Mouse (Mus musculus): ENCODE measurements at regions not wholly inside any gene's neighbourhood (a gene's known extent, or its start where the extent isn't known, plus 50 kb on each side); places are given as distances from the start of the nearest gene placed in this dataset.
"Not testable (repeated sequence)": the region's sequence is repeated elsewhere in the genome, so short reads cannot be mapped to it uniquely, and the experiment has no call there.

DNA sequence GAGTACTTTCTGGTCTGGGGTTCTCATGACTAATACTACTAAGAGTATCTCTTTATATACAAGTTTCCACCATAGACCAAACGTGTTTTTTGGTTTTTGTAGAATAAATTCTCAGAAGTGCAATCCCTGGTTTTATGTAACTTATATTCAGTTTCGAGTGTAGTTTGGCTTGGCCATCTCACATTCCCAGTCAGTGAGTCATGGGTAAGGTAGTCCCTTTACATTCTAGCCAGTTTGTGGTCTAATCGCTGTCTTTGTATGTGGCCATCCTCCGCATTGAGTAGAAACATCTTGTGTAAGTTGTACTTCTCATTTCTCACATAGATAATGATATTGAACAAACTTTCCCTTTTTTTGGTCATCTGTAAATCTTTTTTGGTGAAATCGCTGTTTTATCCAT is 88.3 kb downstream of the Anxa5 start:
- no peak overlapping the region for H3K27ac ChIP-seq
- H3K36me3 ChIP-seq: no peaks in the 10 kb centered on the region
- no peaks in the 10 kb centered on the region for H3K4me1 ChIP-seq (replicated peaks)
- no peak for ATAC-seq
- no peak overlapping the region for H3K9ac ChIP-seq (replicated peaks)
- no peaks in the 10 kb centered on the region; the same call in 1 of the 2 replicates for H3K9me3 ChIP-seq
- no peaks in the 10 kb centered on the region for H3K27me3 ChIP-seq
- no peak overlapping the region for H3K4me3 ChIP-seq (replicated peaks)
- 94% methylated on average over 5 of the region's 5 CpGs for WGBS
- H3K4me2 ChIP-seq (replicated peaks): no peak overlapping the region

DNA sequence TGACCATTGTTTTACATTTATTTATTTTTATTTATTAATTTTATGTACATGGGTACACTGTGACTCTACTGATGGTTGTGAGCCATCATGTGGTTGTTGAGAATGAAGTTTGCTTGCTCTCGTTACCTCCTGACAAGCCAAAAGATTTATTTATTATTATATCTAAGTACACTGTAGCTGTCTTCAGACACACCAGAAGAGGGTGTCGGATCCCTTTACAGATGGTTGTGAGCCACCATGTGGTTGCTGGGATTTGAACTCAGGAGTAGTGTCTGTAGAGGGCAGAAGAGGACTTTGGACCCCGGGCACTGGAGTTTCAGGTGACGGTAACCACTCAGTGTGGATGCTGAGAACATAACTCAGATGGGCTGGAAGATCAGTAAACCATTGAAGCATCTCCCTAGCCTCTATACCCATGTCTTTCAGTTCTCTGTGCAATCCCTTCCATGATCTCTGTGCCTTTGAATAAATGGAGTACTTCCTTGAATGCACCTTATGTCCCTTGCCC is 92.2 kb downstream of the Anxa5 start:
- no peak overlapping the region for H3K4me3 ChIP-seq (replicated peaks)
- no peak overlapping the region for H3K27ac ChIP-seq
- H3K9me3 ChIP-seq: no peaks in the 10 kb centered on the region; the same call in 1 of the 2 replicates
- H3K9ac ChIP-seq (replicated peaks): no peak overlapping the region
- H3K36me3 ChIP-seq: no peaks in the 10 kb centered on the region
- 94% methylated on average over 4 of the region's 4 CpGs for WGBS
- H3K27me3 ChIP-seq: no peaks in the 10 kb centered on the region
- H3K4me2 ChIP-seq (replicated peaks): no peak overlapping the region
- ATAC-seq: no peak
- no peaks in the 10 kb centered on the region for H3K4me1 ChIP-seq (replicated peaks)

DNA sequence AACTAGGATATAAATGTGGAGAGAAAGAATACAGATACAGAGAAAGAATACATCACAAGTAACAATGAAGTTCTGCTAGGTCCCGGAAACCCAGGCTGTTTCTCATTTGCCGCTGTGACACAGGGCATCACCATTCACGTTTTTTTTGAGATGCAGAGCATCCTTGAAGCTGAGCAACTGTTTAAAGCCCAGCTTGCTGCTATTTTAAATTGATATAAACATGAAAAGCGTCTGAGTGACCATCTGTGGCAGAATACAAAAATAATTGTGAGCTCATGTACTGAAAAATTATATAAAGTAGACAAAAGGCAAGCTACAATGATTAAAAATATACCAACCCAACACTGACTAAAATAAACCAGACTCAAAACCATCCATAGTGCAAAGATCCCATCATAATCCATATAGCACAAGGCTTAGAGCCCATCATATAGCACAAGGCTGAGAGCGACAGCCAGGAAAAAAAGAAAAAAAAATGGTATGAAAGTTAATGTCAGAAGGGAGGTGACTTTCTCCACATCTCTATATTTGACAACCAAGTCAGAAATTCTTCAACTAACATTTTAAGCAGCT is 94.0 kb downstream of the Anxa5 start:
- no peaks in the 10 kb centered on the region for H3K27me3 ChIP-seq
- no peaks in the 10 kb centered on the region for H3K36me3 ChIP-seq
- no peak overlapping the region for H3K27ac ChIP-seq
- H3K4me2 ChIP-seq (replicated peaks): no peak overlapping the region
- no peaks in the 10 kb centered on the region for H3K9me3 ChIP-seq
- no peaks in the 10 kb centered on the region for H3K4me1 ChIP-seq (replicated peaks)
- ATAC-seq: no peak
- no peak overlapping the region for H3K4me3 ChIP-seq (replicated peaks)
- H3K9ac ChIP-seq (replicated peaks): no peak overlapping the region
- 82% methylated on average over 5 of the region's 5 CpGs for WGBS

DNA sequence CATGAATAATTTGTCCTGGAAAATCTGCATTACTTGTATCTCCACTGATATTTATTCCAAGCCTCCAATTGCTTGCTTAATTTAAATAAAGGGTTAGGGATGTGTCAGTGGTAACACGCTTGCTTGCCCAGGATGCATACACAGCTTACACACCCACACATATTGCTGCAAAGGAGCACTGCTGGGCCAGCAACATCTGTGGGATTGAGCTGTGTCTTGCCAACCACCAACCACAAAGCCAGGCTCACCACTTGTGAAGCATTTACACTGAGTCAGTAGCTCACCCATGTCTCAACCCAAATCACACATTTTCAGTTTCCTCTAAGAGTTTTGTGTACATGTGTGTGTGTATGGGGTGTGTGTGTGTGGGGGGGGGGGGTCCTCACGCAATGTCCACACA is 100.0 kb downstream of the Anxa5 start:
- H3K9ac ChIP-seq (replicated peaks): no peak overlapping the region
- ATAC-seq: no peak
- 74% methylated on average over 2 of the region's 2 CpGs for WGBS
- H3K4me1 ChIP-seq (replicated peaks): no peaks in the 10 kb centered on the region
- no peak overlapping the region for H3K4me2 ChIP-seq (replicated peaks)
- no peaks in the 10 kb centered on the region for H3K9me3 ChIP-seq
- no peaks in the 10 kb centered on the region for H3K27me3 ChIP-seq
- H3K4me3 ChIP-seq (replicated peaks): no peak overlapping the region
- no peak overlapping the region for H3K27ac ChIP-seq
- no peaks in the 10 kb centered on the region for H3K36me3 ChIP-seq

DNA sequence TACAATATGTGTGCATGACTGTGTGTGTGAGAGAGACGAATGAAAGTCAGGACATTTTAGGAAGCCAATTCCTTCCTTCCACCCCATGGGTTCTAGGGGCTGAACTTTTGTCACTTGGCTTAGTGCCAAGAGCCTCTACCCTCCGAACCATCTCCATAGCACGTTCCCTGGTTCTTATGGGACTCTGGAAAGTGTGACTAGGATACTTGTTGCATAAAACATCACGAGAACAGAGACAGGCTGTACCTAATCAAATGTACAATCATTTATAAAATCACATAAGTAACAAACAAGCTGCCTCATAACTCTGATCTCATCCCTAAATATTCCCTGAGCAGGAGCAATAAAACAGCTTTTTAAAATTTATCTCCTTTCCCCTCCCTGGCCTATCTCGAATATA is 100.8 kb downstream of the Anxa5 start:
- no peak overlapping the region for H3K4me3 ChIP-seq (replicated peaks)
- ATAC-seq: no peak
- no peak overlapping the region for H3K9ac ChIP-seq (replicated peaks)
- WGBS: 73% methylated on average over 5 of the region's 5 CpGs
- H3K27me3 ChIP-seq: no peaks in the 10 kb centered on the region
- no peaks in the 10 kb centered on the region for H3K36me3 ChIP-seq
- no peak overlapping the region for H3K27ac ChIP-seq
- H3K9me3 ChIP-seq: no peaks in the 10 kb centered on the region
- no peak overlapping the region for H3K4me2 ChIP-seq (replicated peaks)
- no peaks in the 10 kb centered on the region for H3K4me1 ChIP-seq (replicated peaks)

DNA sequence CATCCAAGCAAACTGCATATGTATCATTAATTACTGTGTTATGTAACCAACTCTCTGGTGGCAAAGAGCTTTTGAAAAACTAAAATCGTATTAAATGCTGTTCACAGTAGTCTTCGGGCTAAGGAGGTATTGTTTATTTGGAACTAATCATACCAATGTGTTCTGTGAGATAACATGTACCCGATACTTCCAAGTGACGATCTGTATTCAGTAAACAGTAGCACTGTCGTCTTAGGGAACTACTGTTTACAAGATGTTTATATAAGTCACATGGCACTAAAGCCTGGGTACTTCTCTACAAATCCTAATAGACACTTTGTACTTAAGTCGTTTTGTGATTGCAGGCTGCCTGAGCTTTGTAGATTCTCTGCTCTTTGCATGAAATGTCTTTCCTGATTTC is 114.8 kb downstream of the Anxa5 start:
- no peaks in the 10 kb centered on the region for H3K9me3 ChIP-seq
- H3K27me3 ChIP-seq: no peaks in the 10 kb centered on the region
- H3K27ac ChIP-seq: no peak overlapping the region
- no peaks in the 10 kb centered on the region for H3K36me3 ChIP-seq
- ATAC-seq: no peak
- no peak overlapping the region for H3K9ac ChIP-seq (replicated peaks)
- H3K4me3 ChIP-seq (replicated peaks): no peak overlapping the region
- no peaks in the 10 kb centered on the region for H3K4me1 ChIP-seq (replicated peaks)
- 78% methylated on average over 6 of the region's 6 CpGs for WGBS
- no peak overlapping the region for H3K4me2 ChIP-seq (replicated peaks)

DNA sequence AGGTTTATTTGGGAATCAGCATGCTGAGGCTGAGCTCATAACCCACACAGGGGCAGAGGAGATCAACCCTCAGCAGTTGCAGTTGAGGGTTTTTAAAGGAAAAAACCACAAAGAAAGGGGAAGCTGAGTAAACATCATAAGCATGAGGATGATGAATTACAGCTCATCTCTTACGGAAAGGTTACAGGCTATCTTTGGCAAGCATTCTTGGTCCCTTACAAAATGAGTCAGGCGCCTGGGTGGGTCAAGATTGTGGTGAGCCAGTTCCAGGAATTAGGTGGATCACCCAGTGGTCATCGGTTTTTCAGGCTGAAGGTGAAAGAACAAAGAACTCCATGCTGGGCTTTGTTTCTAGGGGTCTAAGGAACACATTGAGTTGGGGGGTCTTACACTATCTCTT is 121.5 kb downstream of the Anxa5 start:
- H3K4me3 ChIP-seq (replicated peaks); H3K27me3 ChIP-seq; H3K9me3 ChIP-seq; H3K36me3 ChIP-seq; ATAC-seq; H3K9ac ChIP-seq (replicated peaks); H3K27ac ChIP-seq; H3K4me2 ChIP-seq (replicated peaks): not testable (repeated sequence)
- H3K4me1 ChIP-seq (replicated peaks): peaks cover 12% of the 10 kb centered on the region
- 94% methylated on average over 3 of the region's 3 CpGs for WGBS

DNA sequence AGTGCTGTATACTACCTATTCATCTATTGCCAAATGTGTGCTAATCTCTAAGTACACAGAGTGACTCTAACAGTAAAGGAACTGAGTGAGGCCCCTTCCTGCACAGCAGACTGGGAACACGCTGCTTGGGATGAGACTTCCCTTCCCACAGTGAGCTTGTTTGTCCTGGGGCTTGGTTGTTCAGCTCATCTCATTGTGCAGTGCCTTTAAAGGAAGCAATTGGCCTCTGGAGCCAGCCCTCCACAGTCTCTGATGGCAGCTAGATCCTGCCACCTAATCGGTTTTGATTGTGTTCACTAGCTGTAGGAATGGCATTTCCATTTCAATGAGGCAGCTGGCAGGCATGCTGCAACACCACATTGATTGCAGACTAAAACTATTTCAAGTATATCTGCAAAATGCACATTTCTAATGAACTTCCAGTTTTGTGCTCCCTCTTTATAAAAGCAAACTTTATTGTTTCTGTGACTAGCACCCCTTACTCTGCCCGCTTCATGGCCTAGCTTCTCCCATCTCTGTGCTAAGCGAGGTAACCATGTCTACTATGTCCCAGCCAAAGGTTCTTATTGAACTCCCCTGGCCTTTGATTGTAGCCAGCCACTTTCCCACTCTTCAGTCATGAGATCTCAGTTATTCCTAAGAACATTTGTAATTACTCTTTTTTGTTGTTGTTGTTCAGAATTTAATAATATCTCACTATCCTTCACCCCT is 123.5 kb downstream of the Anxa5 start:
- Histone ChIP-seq H3K9me3 (peaks cover 5% of the 10 kb centered on the region; the same call in 1 of the 2 replicates), H3K27me3 (no peaks in the 10 kb centered on the region), H3K36me3 (no peaks in the 10 kb centered on the region), H3K27ac (peak overlapping the region; percentile 76), H3K4me2 (replicated peaks) (no peak overlapping the region), H3K9ac (replicated peaks) (0 out of 2 replicates have a peak overlapping the region, but pooled peaks have one; percentile 37), H3K4me1 (replicated peaks) (peaks cover 12% of the 10 kb centered on the region), H3K4me3 (replicated peaks) (no peak overlapping the region)
- ATAC-seq: peak; percentile 94
- WGBS: 16% methylated on average over 4 of the region's 4 CpGs

DNA sequence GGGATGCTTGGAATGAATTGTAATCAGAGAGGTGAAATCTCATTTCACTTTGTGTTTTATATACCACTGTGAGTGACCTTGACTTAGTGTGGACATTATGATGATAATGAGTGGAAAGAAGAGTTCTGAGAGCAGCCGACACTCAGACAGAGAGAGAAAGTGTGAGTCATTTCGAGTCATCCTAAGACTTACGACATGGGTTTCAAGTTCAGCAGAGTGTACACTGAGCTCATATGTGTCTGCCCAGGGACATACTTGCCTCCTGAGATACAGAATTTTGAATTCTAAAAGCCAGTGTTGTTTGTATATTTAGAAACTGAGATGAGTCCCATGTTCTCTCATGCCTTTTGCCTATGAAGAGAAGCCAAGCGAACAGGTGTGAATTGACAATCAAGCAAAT is 126.6 kb downstream of the Anxa5 start:
- Histone ChIP-seq H3K4me1 (replicated peaks) (peaks cover 12% of the 10 kb centered on the region), H3K27me3 (no peaks in the 10 kb centered on the region), H3K4me2 (replicated peaks) (no peak overlapping the region), H3K4me3 (replicated peaks) (no peak overlapping the region), H3K9me3 (peaks cover 2% of the 10 kb centered on the region; the same call in 1 of the 2 replicates), H3K9ac (replicated peaks) (no peak overlapping the region), H3K36me3 (no peaks in the 10 kb centered on the region), H3K27ac (no peak overlapping the region)
- no peak for ATAC-seq
- WGBS: 75% methylated on average over 4 of the region's 4 CpGs

DNA sequence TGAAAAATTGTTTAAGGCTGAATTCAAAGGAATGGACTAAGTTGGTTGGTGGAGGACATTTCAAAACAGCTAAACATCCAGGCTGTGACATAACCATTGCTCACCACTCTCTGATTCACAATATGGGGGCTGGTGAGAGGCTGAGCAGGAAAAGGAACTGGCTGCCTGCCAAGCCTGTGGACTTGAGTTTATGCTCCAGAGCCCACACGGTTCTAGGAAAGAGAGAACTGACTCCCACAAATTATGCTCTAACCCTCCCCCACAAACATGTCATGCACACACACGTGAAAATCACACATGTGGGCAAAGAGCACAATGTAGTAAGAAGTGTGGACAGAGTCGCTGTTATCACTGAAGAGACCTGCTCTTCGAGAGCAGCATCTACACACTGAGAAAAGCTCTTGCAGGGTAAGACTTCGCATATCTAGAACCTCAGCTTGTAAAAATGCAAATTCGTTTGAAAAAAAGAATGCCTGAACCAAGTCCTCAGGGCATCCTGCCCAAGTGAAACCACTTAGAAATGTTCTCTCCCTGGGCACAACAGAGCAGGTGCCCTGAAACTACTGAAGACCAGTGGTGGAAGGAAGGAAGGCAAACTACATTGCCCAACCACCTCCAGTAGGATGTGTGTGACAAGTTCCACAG is 118.9 kb upstream of the Qrfpr start:
- ATAC-seq: no peak
- Histone ChIP-seq H3K36me3 (no peaks in the 10 kb centered on the region), H3K9ac (replicated peaks) (no peak overlapping the region), H3K27me3 (no peaks in the 10 kb centered on the region), H3K4me1 (replicated peaks) (no peaks in the 10 kb centered on the region), H3K4me2 (replicated peaks) (no peak overlapping the region), H3K27ac (no peak overlapping the region), H3K9me3 (no peaks in the 10 kb centered on the region), H3K4me3 (replicated peaks) (no peak overlapping the region)
- WGBS: 79% methylated on average over 6 of the region's 6 CpGs

DNA sequence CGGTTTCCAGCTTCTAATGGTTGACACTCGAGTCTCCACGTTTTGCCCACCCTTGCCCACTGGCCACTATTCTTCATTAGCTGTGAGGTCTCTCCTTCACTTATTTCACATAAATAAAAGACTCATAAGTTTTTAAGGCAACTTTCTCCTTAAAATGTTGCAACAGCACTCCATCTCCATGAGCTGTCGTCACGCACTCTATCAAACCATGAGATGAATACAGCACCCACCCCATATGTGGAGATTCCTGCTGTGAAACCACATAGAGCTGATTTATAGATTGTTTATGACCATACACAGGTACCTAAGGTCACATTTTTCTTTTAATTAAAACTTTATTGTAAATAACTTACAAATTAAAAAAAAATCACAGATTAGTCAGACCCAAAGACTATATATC is 117.5 kb upstream of the Qrfpr start:
- no peak overlapping the region for H3K4me3 ChIP-seq (replicated peaks)
- no peaks in the 10 kb centered on the region for H3K27me3 ChIP-seq
- H3K9me3 ChIP-seq: no peaks in the 10 kb centered on the region
- H3K4me1 ChIP-seq (replicated peaks): no peaks in the 10 kb centered on the region
- H3K4me2 ChIP-seq (replicated peaks): no peak overlapping the region
- 94% methylated on average over 5 of the region's 5 CpGs for WGBS
- ATAC-seq: no peak
- H3K9ac ChIP-seq (replicated peaks): no peak overlapping the region
- no peaks in the 10 kb centered on the region for H3K36me3 ChIP-seq
- H3K27ac ChIP-seq: no peak overlapping the region

DNA sequence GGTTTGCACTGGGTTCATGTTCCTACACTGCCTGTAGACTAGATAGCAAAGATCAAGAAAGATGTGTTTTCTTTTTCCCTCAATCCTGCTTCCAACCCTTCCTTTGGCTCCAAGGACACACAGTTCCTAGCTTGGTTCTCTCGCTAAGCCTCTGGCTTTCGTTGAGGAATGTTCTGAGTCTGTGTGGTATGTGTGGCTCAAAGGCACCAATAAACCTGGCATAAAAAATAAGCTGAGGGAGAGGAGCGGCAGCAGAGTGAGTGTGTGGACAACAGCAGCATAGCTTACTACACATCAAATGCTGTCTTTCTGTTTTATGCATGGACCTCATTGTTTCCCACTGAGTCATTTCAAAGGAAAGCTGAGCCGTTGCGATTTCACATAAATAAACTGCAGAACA is 112.2 kb upstream of the Qrfpr start:
- Histone ChIP-seq H3K4me1 (replicated peaks) (no peaks in the 10 kb centered on the region), H3K36me3 (no peaks in the 10 kb centered on the region), H3K27me3 (no peaks in the 10 kb centered on the region), H3K4me3 (replicated peaks) (no peak overlapping the region), H3K9ac (replicated peaks) (no peak overlapping the region), H3K27ac (no peak overlapping the region), H3K4me2 (replicated peaks) (no peak overlapping the region), H3K9me3 (no peaks in the 10 kb centered on the region)
- WGBS: 77% methylated on average over 5 of the region's 5 CpGs
- no peak for ATAC-seq

Data from midbrain, embryonic 13.5 days (tissue).